Mouse (Mus musculus): ENCODE results near the gene Cd109. TPM values are rescaled to one million over a fixed set of nuclear protein-coding genes. Genes with fewer than 3 reads are reported as not detected.

Gene Cd109
- total RNA-seq (2023) = not detected

GRCm38 (mm10) chr9:78615401-78616021 is at the start of gene Cd109:
Gene Cd109, plus strand, starts transcription at chr9:78615546.

GRCm38 (mm10) chr9:78587914-78588313 is 27.4 kb upstream of the Cd109 start, which contains the start of gene Slc17a5:
Gene Slc17a5, minus strand, starts transcription at chr9:78588041.

Other genes starting within 250 kb of the Cd109 start
- not detected for gene Dppa5a, start 247.4 kb upstream of the Cd109 start, total RNA-seq (2023)
- gene Ooep, start 236.8 kb upstream of the Cd109 start, total RNA-seq (2023) = not detected
- 1.4 TPM for gene Ddx43, start 219.8 kb upstream of the Cd109 start, total RNA-seq (2023)
- 3.1 TPM for gene Cgas, start 172.3 kb upstream of the Cd109 start, total RNA-seq (2023)
- 28.4 TPM for gene Mto1, start 167.3 kb upstream of the Cd109 start, total RNA-seq (2023)
- not detected for gene Gm17324, start 166.8 kb upstream of the Cd109 start, total RNA-seq (2023)
- 12,055 TPM for gene Eef1a1, start 126.4 kb upstream of the Cd109 start, total RNA-seq (2023)
- 5.5 TPM for gene Slc17a5, start 27.5 kb upstream of the Cd109 start, total RNA-seq (2023)

All from CD8-positive naive resting alpha-beta T cell, adult 57 days (primary cell).